Mouse (Mus musculus) embryonic fibroblast, embryonic 13.5 days (primary cell): ENCODE results near the gene Rps12-ps3.

ENCODE experiments used
- CTCF ChIP-seq: IDR thresholded peaks from 2 replicates; pipeline ENCODE4 v1.5.1; 2011; ENCODE audit warnings: mild to moderate bottlenecking, control low read depth, low read length, moderate library complexity, borderline replicate concordance; ENCODE audit not compliant: insufficient read depth
- POLR2A ChIP-seq: IDR thresholded peaks from 2 replicates; pipeline ENCODE4 v1.6.1; 2011; ENCODE audit warnings: low read depth, mild to moderate bottlenecking, control low read depth, low read length, moderate library complexity

- TF ChIP-seq POLR2A (no peak), CTCF (no peak)
These were observed 37.1 kb downstream of the Rps12-ps3 start for GRCm38 (mm10) chr19:59359202-59359601.
